Mouse (Mus musculus): ENCODE measurements around the gene Pank4. TPM values are rescaled to one million over a fixed set of nuclear protein-coding genes. Genes with fewer than 3 reads are reported as not detected.

Pank4 gene
- 42.1 and 45.5 TPM in 2 replicates for polyA plus RNA-seq (2015; fragmentation: Nextera tagmentation; extraction: Ambion mirVana)

DNA sequence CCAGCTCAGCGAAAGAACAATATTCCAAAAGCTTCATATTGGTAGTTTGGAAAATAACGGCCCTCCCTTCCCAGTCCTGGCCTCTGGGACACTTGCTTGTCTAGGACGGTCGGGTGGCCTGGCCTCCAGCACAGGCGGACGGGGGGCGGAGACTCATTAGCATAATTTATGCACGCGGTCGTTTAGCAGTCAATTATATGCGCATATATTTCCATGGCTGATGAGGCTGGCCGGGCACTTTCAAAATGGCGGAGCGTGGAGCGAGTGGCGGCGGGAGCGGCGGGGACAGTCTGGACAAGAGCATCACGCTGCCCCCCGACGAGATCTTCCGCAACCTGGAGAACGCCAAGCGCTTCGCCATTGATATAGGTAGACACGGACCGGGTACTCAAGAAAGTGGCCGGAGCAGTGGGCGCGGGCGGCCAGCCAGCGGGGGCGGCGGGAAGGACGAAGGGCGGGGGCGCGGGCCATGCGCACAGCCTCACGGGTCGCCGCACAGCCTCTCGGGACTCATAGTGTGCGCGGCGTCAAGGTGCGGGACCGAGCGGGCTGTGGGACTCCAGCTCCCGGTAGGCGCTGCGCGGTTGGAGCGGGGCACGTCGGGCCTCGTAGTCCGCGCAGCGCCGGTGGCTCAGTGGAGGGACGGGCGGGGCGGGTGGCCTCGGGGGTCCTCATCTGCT lies at the start of gene Pank4:
Gene Pank4, plus strand, starts transcription at position 223 of the 680 bp plus-strand sequence.
- Histone ChIP-seq H3K27ac (ENCODE audit: low read length) (peak within 1 kb of the TSS; percentile 92), H3K27me3 (ENCODE audit: control insufficient read depth, insufficient read depth, low read depth, low read length) (peaks cover 4% of the 10 kb centered on the region; the same call in 1 of the 2 replicates), H3K4me3 (ENCODE audit: low read depth, low read length) (peak within 1 kb of the TSS; percentile 80), H3K9me3 (replicated peaks; ENCODE audit: control insufficient read depth, low read length, poor library complexity, severe bottlenecking) (no peaks in the 10 kb centered on the region), H3K36me3 (ENCODE audit: control insufficient read depth, insufficient read depth, low read length) (no peaks in the 10 kb centered on the region), H3K4me2 (ENCODE audit: low read length) (peak within 1 kb of the TSS; percentile 90), H3K4me1 (ENCODE audit: control insufficient read depth, insufficient read depth, low read length) (peaks cover 54% of the 10 kb centered on the region), H3K9ac (ENCODE audit: low read depth, low read length) (peak within 1 kb of the TSS; percentile 90)
- ATAC-seq, result peak; percentile 94
- under 1% methylated on average over 60 of the region's 66 CpGs for WGBS

DNA sequence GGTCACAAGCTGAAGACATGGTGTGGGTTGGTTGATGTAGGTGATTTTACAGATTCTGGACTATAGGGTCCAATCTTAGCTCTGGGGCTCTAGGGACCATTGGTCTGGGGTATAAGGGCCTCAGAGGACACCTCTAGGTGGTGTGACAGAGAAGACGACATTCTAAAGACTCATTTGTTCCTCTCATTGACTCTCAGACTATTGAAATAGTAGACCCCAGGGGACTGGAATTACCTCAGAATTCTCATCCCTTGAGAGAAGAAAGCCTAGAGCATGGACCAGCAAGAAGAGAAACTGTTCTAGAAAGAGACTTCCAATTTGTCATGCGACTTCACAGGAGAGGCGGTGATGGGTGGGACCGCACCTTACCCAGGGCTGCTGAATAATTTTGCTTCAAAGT lies 49.7 kb upstream of the Pank4 start:
- H3K4me1 ChIP-seq (ENCODE audit: control insufficient read depth, insufficient read depth, low read length), result no peaks in the 10 kb centered on the region
- H3K9ac ChIP-seq (ENCODE audit: low read depth, low read length), result no peak overlapping the region
- 95% methylated on average over 4 of the region's 4 CpGs for WGBS
- H3K27ac ChIP-seq (ENCODE audit: low read length), result no peak overlapping the region
- H3K9me3 ChIP-seq (replicated peaks; ENCODE audit: control insufficient read depth, low read length, poor library complexity, severe bottlenecking), result no peaks in the 10 kb centered on the region; the same call in 1 of the 2 replicates
- no peak for ATAC-seq
- H3K36me3 ChIP-seq (ENCODE audit: control insufficient read depth, insufficient read depth, low read length), result no peaks in the 10 kb centered on the region
- H3K4me2 ChIP-seq (ENCODE audit: low read length), result no peak overlapping the region
- no peak overlapping the region for H3K4me3 ChIP-seq (ENCODE audit: low read depth, low read length)
- no peaks in the 10 kb centered on the region for H3K27me3 ChIP-seq (ENCODE audit: control insufficient read depth, insufficient read depth, low read depth, low read length)

DNA sequence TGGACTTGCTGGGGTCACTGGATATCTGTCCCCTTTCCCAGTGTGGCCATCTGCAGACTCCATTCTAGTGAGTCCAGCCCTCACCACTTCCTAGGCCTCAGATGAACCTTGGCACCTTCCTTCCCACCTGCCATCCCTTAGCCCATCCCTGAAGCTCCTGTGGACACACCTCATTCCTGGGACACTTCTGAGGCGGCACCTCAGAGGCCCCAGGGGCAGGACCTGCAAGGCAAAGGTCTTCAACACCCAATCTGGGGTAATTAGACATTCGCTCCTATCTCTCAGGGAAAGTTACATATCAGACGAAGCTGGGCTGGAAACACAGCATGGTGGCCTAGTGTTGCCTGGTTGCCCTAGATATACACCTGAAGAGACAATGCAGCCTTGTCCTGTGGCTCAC lies 49.2 kb upstream of the Pank4 start:
- no peak overlapping the region for H3K4me2 ChIP-seq (ENCODE audit: low read length)
- no peak overlapping the region for H3K27ac ChIP-seq (ENCODE audit: low read length)
- no peaks in the 10 kb centered on the region; the same call in 1 of the 2 replicates for H3K9me3 ChIP-seq (replicated peaks; ENCODE audit: control insufficient read depth, low read length, poor library complexity, severe bottlenecking)
- H3K9ac ChIP-seq (ENCODE audit: low read depth, low read length), result no peak overlapping the region
- 78% methylated on average over 3 of the region's 3 CpGs for WGBS
- ATAC-seq, result no peak
- H3K36me3 ChIP-seq (ENCODE audit: control insufficient read depth, insufficient read depth, low read length), result no peaks in the 10 kb centered on the region
- H3K4me1 ChIP-seq (ENCODE audit: control insufficient read depth, insufficient read depth, low read length), result no peaks in the 10 kb centered on the region
- no peak overlapping the region for H3K4me3 ChIP-seq (ENCODE audit: low read depth, low read length)
- H3K27me3 ChIP-seq (ENCODE audit: control insufficient read depth, insufficient read depth, low read depth, low read length), result no peaks in the 10 kb centered on the region

- H3K4me2 ChIP-seq (ENCODE audit: low read length), result no peak overlapping the region
- H3K4me1 ChIP-seq (ENCODE audit: control insufficient read depth, insufficient read depth, low read length), result no peaks in the 10 kb centered on the region
- no peak overlapping the region for H3K4me3 ChIP-seq (ENCODE audit: low read depth, low read length)
- no peak overlapping the region for H3K27ac ChIP-seq (ENCODE audit: low read length)
- H3K36me3 ChIP-seq (ENCODE audit: control insufficient read depth, insufficient read depth, low read length), result no peaks in the 10 kb centered on the region
- no peak overlapping the region for H3K9ac ChIP-seq (ENCODE audit: low read depth, low read length)
- 86% methylated on average over 10 of the region's 10 CpGs for WGBS
- ATAC-seq, result no peak
- H3K9me3 ChIP-seq (replicated peaks; ENCODE audit: control insufficient read depth, low read length, poor library complexity, severe bottlenecking), result no peaks in the 10 kb centered on the region; the same call in 1 of the 2 replicates
- no peaks in the 10 kb centered on the region for H3K27me3 ChIP-seq (ENCODE audit: control insufficient read depth, insufficient read depth, low read depth, low read length)
These were observed 48.6 kb upstream of the Pank4 start for GRCm38 (mm10) chr4:154915286-154915685.

- H3K9me3 ChIP-seq (replicated peaks; ENCODE audit: control insufficient read depth, low read length, poor library complexity, severe bottlenecking), result no peaks in the 10 kb centered on the region; the same call in 1 of the 2 replicates
- H3K4me2 ChIP-seq (ENCODE audit: low read length), result no peak overlapping the region
- ATAC-seq, result no peak
- H3K36me3 ChIP-seq (ENCODE audit: control insufficient read depth, insufficient read depth, low read length), result no peaks in the 10 kb centered on the region
- 90% methylated on average over 4 of the region's 4 CpGs for WGBS
- no peak overlapping the region for H3K27ac ChIP-seq (ENCODE audit: low read length)
- no peak overlapping the region for H3K9ac ChIP-seq (ENCODE audit: low read depth, low read length)
- no peaks in the 10 kb centered on the region for H3K27me3 ChIP-seq (ENCODE audit: control insufficient read depth, insufficient read depth, low read depth, low read length)
- no peak overlapping the region for H3K4me3 ChIP-seq (ENCODE audit: low read depth, low read length)
- no peaks in the 10 kb centered on the region for H3K4me1 ChIP-seq (ENCODE audit: control insufficient read depth, insufficient read depth, low read length)
These were observed 47.3 kb upstream of the Pank4 start for GRCm38 (mm10) chr4:154916662-154917061.

DNA sequence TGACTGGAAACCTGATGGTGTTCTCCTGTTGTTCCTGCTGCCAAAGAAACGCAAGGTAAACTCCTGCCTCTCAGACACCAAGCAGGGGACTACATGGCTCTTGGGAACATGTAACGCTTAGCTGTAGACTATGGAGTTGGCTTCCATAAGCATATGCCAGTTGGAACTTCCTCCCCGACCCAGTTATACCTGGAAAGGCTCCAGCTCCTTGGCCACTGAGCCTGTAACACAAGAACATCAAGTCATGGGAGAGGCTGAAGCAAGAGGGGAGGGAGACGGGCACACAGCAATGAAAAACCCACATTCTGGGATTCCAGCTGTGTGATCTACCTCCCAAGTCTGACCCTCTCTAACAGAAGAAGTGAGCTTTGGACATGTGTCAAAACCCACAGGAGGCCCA lies 41.6 kb upstream of the Pank4 start:
- H3K9ac ChIP-seq (ENCODE audit: low read depth, low read length), result no peak overlapping the region
- H3K36me3 ChIP-seq (ENCODE audit: control insufficient read depth, insufficient read depth, low read length), result no peaks in the 10 kb centered on the region
- no peaks in the 10 kb centered on the region; the same call in 1 of the 2 replicates for H3K9me3 ChIP-seq (replicated peaks; ENCODE audit: control insufficient read depth, low read length, poor library complexity, severe bottlenecking)
- no peaks in the 10 kb centered on the region for H3K27me3 ChIP-seq (ENCODE audit: control insufficient read depth, insufficient read depth, low read depth, low read length)
- H3K4me2 ChIP-seq (ENCODE audit: low read length), result no peak overlapping the region
- H3K4me3 ChIP-seq (ENCODE audit: low read depth, low read length), result no peak overlapping the region
- 77% methylated on average over 4 of the region's 4 CpGs for WGBS
- no peak for ATAC-seq
- H3K4me1 ChIP-seq (ENCODE audit: control insufficient read depth, insufficient read depth, low read length), result no peaks in the 10 kb centered on the region
- no peak overlapping the region for H3K27ac ChIP-seq (ENCODE audit: low read length)

DNA sequence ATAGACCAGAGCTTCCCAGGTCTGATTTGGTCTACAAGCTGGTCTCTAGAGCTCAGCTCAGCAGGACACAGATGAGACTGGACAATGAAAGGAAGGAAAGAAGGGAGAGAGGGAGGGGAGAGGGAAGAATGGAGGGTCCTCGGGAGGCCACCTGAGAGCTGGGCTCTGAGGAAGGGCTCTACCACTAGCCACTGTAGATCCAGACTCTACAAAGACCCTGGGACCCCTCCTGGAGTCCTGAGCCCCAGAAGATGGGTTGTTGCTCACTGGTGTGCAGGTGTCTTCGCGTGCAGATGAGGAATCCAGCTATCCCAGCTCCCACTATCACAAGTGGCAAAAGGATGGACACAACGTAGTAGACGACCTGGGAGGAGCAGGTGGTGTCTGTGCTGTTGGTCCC lies 41.0 kb upstream of the Pank4 start:
- Histone ChIP-seq H3K27ac (ENCODE audit: low read length) (no peak overlapping the region), H3K9me3 (replicated peaks; ENCODE audit: control insufficient read depth, low read length, poor library complexity, severe bottlenecking) (no peaks in the 10 kb centered on the region), H3K4me3 (ENCODE audit: low read depth, low read length) (no peak overlapping the region), H3K27me3 (ENCODE audit: control insufficient read depth, insufficient read depth, low read depth, low read length) (no peaks in the 10 kb centered on the region), H3K36me3 (ENCODE audit: control insufficient read depth, insufficient read depth, low read length) (no peaks in the 10 kb centered on the region), H3K4me1 (ENCODE audit: control insufficient read depth, insufficient read depth, low read length) (no peaks in the 10 kb centered on the region), H3K4me2 (ENCODE audit: low read length) (no peak overlapping the region), H3K9ac (ENCODE audit: low read depth, low read length) (no peak overlapping the region)
- no peak for ATAC-seq
- WGBS, result 80% methylated on average over 5 of the region's 5 CpGs

- Histone ChIP-seq H3K9ac (ENCODE audit: low read depth, low read length) (no peak overlapping the region), H3K27me3 (ENCODE audit: control insufficient read depth, insufficient read depth, low read depth, low read length) (no peaks in the 10 kb centered on the region), H3K4me2 (ENCODE audit: low read length) (no peak overlapping the region), H3K36me3 (ENCODE audit: control insufficient read depth, insufficient read depth, low read length) (no peaks in the 10 kb centered on the region), H3K4me3 (ENCODE audit: low read depth, low read length) (no peak overlapping the region), H3K9me3 (replicated peaks; ENCODE audit: control insufficient read depth, low read length, poor library complexity, severe bottlenecking) (no peaks in the 10 kb centered on the region), H3K4me1 (ENCODE audit: control insufficient read depth, insufficient read depth, low read length) (no peaks in the 10 kb centered on the region), H3K27ac (ENCODE audit: low read length) (no peak overlapping the region)
- no peak for ATAC-seq
- 52% methylated on average over 4 of the region's 4 CpGs for WGBS
These were observed 38.5 kb upstream of the Pank4 start for GRCm38 (mm10) chr4:154925413-154925812.

- H3K9me3 ChIP-seq (replicated peaks; ENCODE audit: control insufficient read depth, low read length, poor library complexity, severe bottlenecking), result no peaks in the 10 kb centered on the region
- no peaks in the 10 kb centered on the region for H3K4me1 ChIP-seq (ENCODE audit: control insufficient read depth, insufficient read depth, low read length)
- H3K9ac ChIP-seq (ENCODE audit: low read depth, low read length), result no peak overlapping the region
- H3K4me2 ChIP-seq (ENCODE audit: low read length), result no peak overlapping the region
- no peak overlapping the region for H3K4me3 ChIP-seq (ENCODE audit: low read depth, low read length)
- 75% methylated on average over 9 of the region's 9 CpGs for WGBS
- H3K27me3 ChIP-seq (ENCODE audit: control insufficient read depth, insufficient read depth, low read depth, low read length), result no peaks in the 10 kb centered on the region
- no peaks in the 10 kb centered on the region for H3K36me3 ChIP-seq (ENCODE audit: control insufficient read depth, insufficient read depth, low read length)
- H3K27ac ChIP-seq (ENCODE audit: low read length), result no peak overlapping the region
- no peak for ATAC-seq
These were observed 36.7 kb upstream of the Pank4 start for GRCm38 (mm10) chr4:154926969-154927898.

All from midbrain, embryonic 16.5 days (tissue).